Mouse (Mus musculus) embryo, embryonic 11 days (tissue): ENCODE results near the gene Sys1.

Experiments
- DNase-seq: peaks from one replicate; pipeline ENCODE4 v3.0.0-alpha.2; 2015

Sys1 gene

GRCm38 (mm10) chr2:164435216-164436090, 21.3 kb upstream of the Sys1 start:
- no peak for DNase-seq

- no peak for DNase-seq
Measured at GRCm38 (mm10) chr2:164436215-164436913, 20.4 kb upstream of the Sys1 start.

GRCm38 (mm10) chr2:164436961-164437360, 19.8 kb upstream of the Sys1 start:
- DNase-seq, result no peak

GRCm38 (mm10) chr2:164437710-164438109, 19.1 kb upstream of the Sys1 start:
- no peak for DNase-seq

- DNase-seq, result no peak
Measured at GRCm38 (mm10) chr2:164438257-164438656, 18.5 kb upstream of the Sys1 start.

GRCm38 (mm10) chr2:164439001-164439421, 17.8 kb upstream of the Sys1 start:
- DNase-seq, result no peak

GRCm38 (mm10) chr2:164440314-164440713, 16.4 kb upstream of the Sys1 start:
- DNase-seq, result no peak

- DNase-seq, result no peak
Measured at GRCm38 (mm10) chr2:164441155-164441554, 15.6 kb upstream of the Sys1 start.

- no peak for DNase-seq
Measured at GRCm38 (mm10) chr2:164441731-164442130, 15.0 kb upstream of the Sys1 start.

GRCm38 (mm10) chr2:164442315-164443050, 14.3 kb upstream of the Sys1 start:
- DNase-seq, result no peak

- peak; percentile 88 for DNase-seq
Measured at GRCm38 (mm10) chr2:164443051-164443437, 13.7 kb upstream of the Sys1 start.

- no peak for DNase-seq
Measured at GRCm38 (mm10) chr2:164443460-164444000, 13.2 kb upstream of the Sys1 start, which contains the start of gene Sdc4. TSS of gene Sdc4 (minus strand) at chr2:164443887.

- no peak for DNase-seq
Measured at GRCm38 (mm10) chr2:164444701-164445100, 12.1 kb upstream of the Sys1 start.

GRCm38 (mm10) chr2:164445399-164446085, 11.2 kb upstream of the Sys1 start:
- DNase-seq, result no peak

- DNase-seq, result no peak
Measured at GRCm38 (mm10) chr2:164446086-164446469, 10.7 kb upstream of the Sys1 start.

GRCm38 (mm10) chr2:164448140-164448539, 8.6 kb upstream of the Sys1 start:
- no peak for DNase-seq

GRCm38 (mm10) chr2:164448921-164449320, 7.8 kb upstream of the Sys1 start:
- no peak for DNase-seq

GRCm38 (mm10) chr2:164449341-164450042, 7.3 kb upstream of the Sys1 start:
- DNase-seq, result no peak

- peak; percentile 50 for DNase-seq
Measured at GRCm38 (mm10) chr2:164452000-164452676, 4.6 kb upstream of the Sys1 start.

- no peak for DNase-seq
Measured at GRCm38 (mm10) chr2:164453047-164453757, 3.6 kb upstream of the Sys1 start.
